Mouse (Mus musculus): ENCODE measurements at regions not wholly inside any gene's neighbourhood (a gene's known extent, or its start where the extent isn't known, plus 50 kb on each side); places are given as distances from the start of the nearest gene placed in this dataset.
A peak's percentile ranks its signal among the peaks of the same experiment; 100 is the strongest.

GRCm38 (mm10) chr17:48592457-48592856 is 137.8 kb downstream of the Unc5cl start:
- no peak for DNase-seq (ENCODE audit: low spot score)

- no peak for DNase-seq (ENCODE audit: low spot score)
These were observed 140.8 kb downstream of the Unc5cl start for GRCm38 (mm10) chr17:48595418-48595963.

GRCm38 (mm10) chr17:48596406-48596805 is 141.7 kb downstream of the Unc5cl start:
- DNase-seq (ENCODE audit: low spot score), result no peak

- DNase-seq (ENCODE audit: low spot score), result no peak
These were observed 142.6 kb downstream of the Unc5cl start for GRCm38 (mm10) chr17:48597301-48597700.

- no peak for DNase-seq (ENCODE audit: low spot score)
These were observed 143.9 kb downstream of the Unc5cl start for GRCm38 (mm10) chr17:48598471-48599141.

- DNase-seq (ENCODE audit: low spot score), result no peak
These were observed 145.5 kb downstream of the Unc5cl start for GRCm38 (mm10) chr17:48600176-48600575.

- DNase-seq (ENCODE audit: low spot score), result peak; percentile 35
These were observed 147.9 kb downstream of the Unc5cl start for GRCm38 (mm10) chr17:48602554-48602953.

- DNase-seq (ENCODE audit: low spot score), result no peak
These were observed 152.1 kb downstream of the Unc5cl start for GRCm38 (mm10) chr17:48606767-48607166.

GRCm38 (mm10) chr17:48608315-48608714 is 153.6 kb downstream of the Unc5cl start:
- DNase-seq (ENCODE audit: low spot score), result no peak

GRCm38 (mm10) chr17:48610107-48610506 is 155.4 kb downstream of the Unc5cl start:
- DNase-seq (ENCODE audit: low spot score), result no peak

GRCm38 (mm10) chr17:48610806-48611205 is 156.1 kb downstream of the Unc5cl start:
- no peak for DNase-seq (ENCODE audit: low spot score)

GRCm38 (mm10) chr17:48613491-48613890 is 158.8 kb downstream of the Unc5cl start:
- DNase-seq (ENCODE audit: low spot score), result no peak

- DNase-seq (ENCODE audit: low spot score), result no peak
These were observed 160.5 kb downstream of the Unc5cl start for GRCm38 (mm10) chr17:48615248-48615647.

- DNase-seq (ENCODE audit: low spot score), result no peak
These were observed 161.5 kb downstream of the Unc5cl start for GRCm38 (mm10) chr17:48616205-48616604.

GRCm38 (mm10) chr17:48620896-48621295 is 166.2 kb downstream of the Unc5cl start:
- DNase-seq (ENCODE audit: low spot score), result no peak

- no peak for DNase-seq (ENCODE audit: low spot score)
These were observed 167.0 kb downstream of the Unc5cl start for GRCm38 (mm10) chr17:48621676-48622075.

- DNase-seq (ENCODE audit: low spot score), result no peak
These were observed 170.2 kb downstream of the Unc5cl start for GRCm38 (mm10) chr17:48624937-48625336.

- DNase-seq (ENCODE audit: low spot score), result no peak
These were observed 171.3 kb downstream of the Unc5cl start for GRCm38 (mm10) chr17:48625971-48626370.

GRCm38 (mm10) chr17:48639611-48640010 is 184.9 kb downstream of the Unc5cl start:
- no peak for DNase-seq (ENCODE audit: low spot score)

- no peak for DNase-seq (ENCODE audit: low spot score)
These were observed 188.9 kb downstream of the Unc5cl start for GRCm38 (mm10) chr17:48643533-48644019.

GRCm38 (mm10) chr17:48645056-48645455 is 190.4 kb downstream of the Unc5cl start:
- no peak for DNase-seq (ENCODE audit: low spot score)

- no peak for DNase-seq (ENCODE audit: low spot score)
These were observed 192.0 kb downstream of the Unc5cl start for GRCm38 (mm10) chr17:48646626-48647195.

- no peak for DNase-seq (ENCODE audit: low spot score)
These were observed 192.7 kb downstream of the Unc5cl start for GRCm38 (mm10) chr17:48647431-48647830.
